Mouse (Mus musculus): ENCODE measurements around the gene Ip6k3. TPM values are rescaled to one million over a fixed set of nuclear protein-coding genes. Genes with fewer than 3 reads are reported as not detected.

Ip6k3 gene
- total and polyA plus RNA-seq, 2 experiments from 2014 or later = not detected

GRCm38 (mm10) chr17:27187059-27187458 lies 19.5 kb upstream of the Ip6k3 start:
- no peak for ATAC-seq (ENCODE audit: low FRiP score)
- WGBS = 64% methylated on average over 5 of the region's 5 CpGs

GRCm38 (mm10) chr17:27186068-27186467 lies 18.5 kb upstream of the Ip6k3 start:
- Histone ChIP-seq H3K27ac (ENCODE audit: low read depth, low read length) (no peak overlapping the region), H3K27me3 (ENCODE audit: insufficient read depth, low read length) (no peaks in the 10 kb centered on the region), H3K9me3 (ENCODE audit: low read length) (no peaks in the 10 kb centered on the region), H3K4me3 (ENCODE audit: low read depth, low read length) (no peak overlapping the region), H3K4me1 (ENCODE audit: insufficient read depth, low read length) (no peaks in the 10 kb centered on the region), H3K4me2 (ENCODE audit: low read depth, low read length, poor library complexity, severe bottlenecking) (no peak overlapping the region), H3K36me3 (ENCODE audit: insufficient read depth, low read length) (peaks cover 5% of the 10 kb centered on the region), H3K9ac (replicated peaks; ENCODE audit: low read length, poor library complexity, severe bottlenecking) (no peak overlapping the region)
- no peak for TF ChIP-seq CTCF (IDR thresholded peaks at IDR 0.05)
- WGBS = 94% methylated on average over 3 of the region's 3 CpGs
- DNase-seq (ENCODE audit: low spot score) (no peak), ATAC-seq (ENCODE audit: low FRiP score) (no peak)

More at GRCm38 (mm10) chr17:27187059-27187458, 19.5 kb upstream of the Ip6k3 start:
- Histone ChIP-seq H3K36me3 (ENCODE audit: insufficient read depth, low read length) (peaks cover 14% of the 10 kb centered on the region), H3K9ac (replicated peaks; ENCODE audit: low read length, poor library complexity, severe bottlenecking) (no peak overlapping the region), H3K4me1 (ENCODE audit: insufficient read depth, low read length) (no peaks in the 10 kb centered on the region), H3K27me3 (ENCODE audit: insufficient read depth, low read length) (no peaks in the 10 kb centered on the region), H3K4me3 (ENCODE audit: low read depth, low read length) (no peak overlapping the region), H3K27ac (ENCODE audit: low read depth, low read length) (no peak overlapping the region), H3K9me3 (ENCODE audit: low read length) (no peaks in the 10 kb centered on the region), H3K4me2 (ENCODE audit: low read depth, low read length, poor library complexity, severe bottlenecking) (no peak overlapping the region)
- TF ChIP-seq CTCF (IDR thresholded peaks at IDR 0.05) = no peak
- no peak for DNase-seq (ENCODE audit: low spot score)

GRCm38 (mm10) chr17:27183667-27184292 lies 16.2 kb upstream of the Ip6k3 start:
- ATAC-seq (ENCODE audit: low FRiP score) (no peak), DNase-seq (ENCODE audit: low spot score) (no peak)
- no peaks in the 10 kb centered on the region for H3K27me3 ChIP-seq (ENCODE audit: insufficient read depth, low read length)
- 84% methylated on average over 12 of the region's 12 CpGs for WGBS
- no peak for TF ChIP-seq CTCF (IDR thresholded peaks at IDR 0.05)
- H3K9me3 ChIP-seq (ENCODE audit: low read length) = no peaks in the 10 kb centered on the region
- H3K36me3 ChIP-seq (ENCODE audit: insufficient read depth, low read length) = no peaks in the 10 kb centered on the region
- H3K4me2 ChIP-seq (ENCODE audit: low read depth, low read length, poor library complexity, severe bottlenecking) = no peak overlapping the region
- no peak overlapping the region for H3K9ac ChIP-seq (replicated peaks; ENCODE audit: low read length, poor library complexity, severe bottlenecking)
- no peaks in the 10 kb centered on the region for H3K4me1 ChIP-seq (ENCODE audit: insufficient read depth, low read length)
- H3K4me3 ChIP-seq (ENCODE audit: low read depth, low read length) = no peak overlapping the region
- H3K27ac ChIP-seq (ENCODE audit: low read depth, low read length) = no peak overlapping the region

- H3K9ac ChIP-seq (replicated peaks; ENCODE audit: low read length, poor library complexity, severe bottlenecking) = no peak overlapping the region
- no peak for TF ChIP-seq CTCF (IDR thresholded peaks at IDR 0.05)
- no peak overlapping the region for H3K4me3 ChIP-seq (ENCODE audit: low read depth, low read length)
- H3K4me2 ChIP-seq (ENCODE audit: low read depth, low read length, poor library complexity, severe bottlenecking) = no peak overlapping the region
- 60% methylated on average over 5 of the region's 5 CpGs for WGBS
- H3K9me3 ChIP-seq (ENCODE audit: low read length) = no peaks in the 10 kb centered on the region
- no peak for ATAC-seq (ENCODE audit: low FRiP score)
- H3K27me3 ChIP-seq (ENCODE audit: insufficient read depth, low read length) = no peaks in the 10 kb centered on the region
- no peaks in the 10 kb centered on the region for H3K36me3 ChIP-seq (ENCODE audit: insufficient read depth, low read length)
- no peak overlapping the region for H3K27ac ChIP-seq (ENCODE audit: low read depth, low read length)
- no peaks in the 10 kb centered on the region for H3K4me1 ChIP-seq (ENCODE audit: insufficient read depth, low read length)
- no peak for DNase-seq (ENCODE audit: low spot score)
Observed at GRCm38 (mm10) chr17:27182401-27182800, 14.8 kb upstream of the Ip6k3 start.

- Histone ChIP-seq H3K9me3 (ENCODE audit: low read length) (no peaks in the 10 kb centered on the region), H3K27ac (ENCODE audit: low read depth, low read length) (no peak overlapping the region), H3K27me3 (ENCODE audit: insufficient read depth, low read length) (no peaks in the 10 kb centered on the region), H3K4me1 (ENCODE audit: insufficient read depth, low read length) (no peaks in the 10 kb centered on the region), H3K9ac (replicated peaks; ENCODE audit: low read length, poor library complexity, severe bottlenecking) (no peak overlapping the region), H3K36me3 (ENCODE audit: insufficient read depth, low read length) (no peaks in the 10 kb centered on the region), H3K4me3 (ENCODE audit: low read depth, low read length) (no peak overlapping the region), H3K4me2 (ENCODE audit: low read depth, low read length, poor library complexity, severe bottlenecking) (no peak overlapping the region)
- 26% methylated on average over 3 of the region's 3 CpGs for WGBS
- TF ChIP-seq CTCF (IDR thresholded peaks at IDR 0.05) = peak; percentile 58
- no peak for DNase-seq (ENCODE audit: low spot score)
- ATAC-seq (ENCODE audit: low FRiP score) = no peak
Observed at GRCm38 (mm10) chr17:27181666-27182065, 14.1 kb upstream of the Ip6k3 start.

GRCm38 (mm10) chr17:27179681-27180280 lies 12.2 kb upstream of the Ip6k3 start:
- no peak for TF ChIP-seq CTCF (IDR thresholded peaks at IDR 0.05)
- no peaks in the 10 kb centered on the region for H3K9me3 ChIP-seq (ENCODE audit: low read length)
- 76% methylated on average over 12 of the region's 12 CpGs for WGBS
- no peak for DNase-seq (ENCODE audit: low spot score)
- no peak overlapping the region for H3K4me3 ChIP-seq (ENCODE audit: low read depth, low read length)
- no peak overlapping the region for H3K9ac ChIP-seq (replicated peaks; ENCODE audit: low read length, poor library complexity, severe bottlenecking)
- H3K27me3 ChIP-seq (ENCODE audit: insufficient read depth, low read length) = no peaks in the 10 kb centered on the region
- H3K27ac ChIP-seq (ENCODE audit: low read depth, low read length) = no peak overlapping the region
- no peaks in the 10 kb centered on the region for H3K36me3 ChIP-seq (ENCODE audit: insufficient read depth, low read length)
- ATAC-seq (ENCODE audit: low FRiP score) = no peak
- H3K4me2 ChIP-seq (ENCODE audit: low read depth, low read length, poor library complexity, severe bottlenecking) = no peak overlapping the region
- no peaks in the 10 kb centered on the region; the same call in 1 of the 2 replicates for H3K4me1 ChIP-seq (ENCODE audit: insufficient read depth, low read length)
